Mouse (Mus musculus) lung, embryonic 14.5 days (tissue): ENCODE data around the gene Nup210. TPM values are rescaled to one million over a fixed set of nuclear protein-coding genes. Genes with fewer than 3 reads are reported as not detected.
A peak's percentile ranks its signal among the peaks of the same experiment; 100 is the strongest.
"Not testable (repeated sequence)": the region's sequence is repeated elsewhere in the genome, so short reads cannot be mapped to it uniquely, and the experiment has no call there.

ENCODE experiments used
- ATAC-seq: fragments of 200-750 bp; cut with Nextera tagmentation; 2 replicates; pipeline ENCODE4 v1.8.0; 2017; ENCODE audit warnings: mild to moderate bottlenecking, moderate TSS enrichment, moderate library complexity; ENCODE audit not compliant: insufficient read depth
- DNase-seq: peaks from one replicate; pipeline ENCODE4 v3.0.0-alpha.2; 2015
- H3K27ac ChIP-seq: fragments of 300-500 bp; sonication (generic); 2 replicates; pipeline ENCODE4 v1.5.1; 2014; ENCODE audit warnings: low read depth, mild to moderate bottlenecking, moderate library complexity
- H3K27me3 ChIP-seq: fragments of 300-500 bp; sonication (generic); 2 replicates; pipeline ENCODE4 v1.6.1; 2014; ENCODE audit warnings: low read length, control low read depth; ENCODE audit not compliant: insufficient read depth
- H3K36me3 ChIP-seq: fragments of 300-500 bp; sonication (generic); 2 replicates; pipeline ENCODE4 v1.6.1; 2014; ENCODE audit warnings: control low read depth; ENCODE audit not compliant: insufficient read depth
- H3K4me1 ChIP-seq: fragments of 300-500 bp; sonication (generic); 2 replicates; pipeline ENCODE4 v1.6.1; 2014; ENCODE audit warnings: antibody characterized with exemption, control low read depth; ENCODE audit not compliant: insufficient read depth
- H3K4me2 ChIP-seq: fragments of 300-500 bp; sonication (generic); 2 replicates; pipeline ENCODE4 v1.6.1; 2014; ENCODE audit warnings: mild to moderate bottlenecking
- H3K4me3 ChIP-seq: fragments of 300-500 bp; sonication (generic); 2 replicates; pipeline ENCODE4 v1.5.1; 2014; ENCODE audit warnings: low read depth, low read length
- H3K9ac ChIP-seq: fragments of 300-500 bp; sonication (generic); 2 replicates; pipeline ENCODE4 v1.6.1; 2014
- H3K9me3 ChIP-seq: fragments of 300-500 bp; sonication (generic); 2 replicates; pipeline ENCODE4 v1.6.1; 2016; ENCODE audit warnings: low read depth, low read length, control low read depth
- CTCF ChIP-seq: IDR thresholded peaks from 2 replicates; pipeline ENCODE4 v1.5.1; 2016; ENCODE audit warnings: antibody characterized with exemption, low read depth
- WGBS: fragments of 180-500 bp; shearing (Covaris S2); extraction: QIAGEN DNeasy Blood & Tissue Kit; methylation state at CpG from one replicate; pipeline ENCODE4 v1.1.7; 2014; 5-methylcytosine and 5-hydroxymethylcytosine counted together
- polyA plus RNA-seq: library from polyadenylated mRNA; unstranded; fragments of >200 nt; fragmentation: Nextera tagmentation; extraction: Ambion mirVana; gene quantifications from 2 replicates; pipeline ENCODE4 v1.2.1, GENCODE M21; 2014

The Nup210 gene
- polyA plus RNA-seq, 1 experiment from 2014 or later: 35.3 TPM

GRCm38 (mm10) chr6:91108301-91108916 is 8.2 kb downstream of the Nup210 start:
- peak; percentile 17 for DNase-seq
- 65% methylated on average over 3 of the region's 3 CpGs for WGBS
- H3K36me3 ChIP-seq: no peaks in the 10 kb centered on the region

GRCm38 (mm10) chr6:91105400-91106129 is 11.1 kb downstream of the Nup210 start:
- H3K27ac ChIP-seq: no peak overlapping the region
- no peak overlapping the region for H3K4me3 ChIP-seq
- no peaks in the 10 kb centered on the region for H3K27me3 ChIP-seq
- WGBS: 89% methylated on average over 2 of the region's 2 CpGs
- H3K4me2 ChIP-seq: no peak overlapping the region
- peaks cover 6% of the 10 kb centered on the region; the same call in 1 of the 2 replicates for H3K4me1 ChIP-seq
- no peak overlapping the region for H3K9ac ChIP-seq
- TF ChIP-seq CTCF: peak; percentile 25; the same call in 1 of the 2 replicates
- H3K9me3 ChIP-seq: no peaks in the 10 kb centered on the region
- no peak for ATAC-seq
- no peaks in the 10 kb centered on the region for H3K36me3 ChIP-seq
- no peak for DNase-seq

More at GRCm38 (mm10) chr6:91108301-91108916, 8.2 kb downstream of the Nup210 start:
- H3K4me1 ChIP-seq: peaks cover 6% of the 10 kb centered on the region; the same call in 1 of the 2 replicates
- H3K27me3 ChIP-seq: no peaks in the 10 kb centered on the region
- no peak overlapping the region for H3K4me2 ChIP-seq
- H3K4me3 ChIP-seq: no peak overlapping the region
- TF ChIP-seq CTCF: no peak
- H3K27ac ChIP-seq: no peak overlapping the region
- H3K9ac ChIP-seq: no peak overlapping the region
- no peaks in the 10 kb centered on the region for H3K9me3 ChIP-seq
- no peak for ATAC-seq

GRCm38 (mm10) chr6:91104765-91105399 is 11.7 kb downstream of the Nup210 start:
- no peaks in the 10 kb centered on the region for H3K9me3 ChIP-seq
- no peaks in the 10 kb centered on the region for H3K36me3 ChIP-seq
- no peaks in the 10 kb centered on the region for H3K27me3 ChIP-seq
- H3K4me2 ChIP-seq: no peak overlapping the region
- no peak for TF ChIP-seq CTCF
- H3K4me3 ChIP-seq: no peak overlapping the region
- 57% methylated on average over 3 of the region's 3 CpGs for WGBS
- DNase-seq (peak; percentile 78), ATAC-seq (peak; percentile 68)
- no peak overlapping the region for H3K27ac ChIP-seq
- H3K4me1 ChIP-seq: peaks cover 6% of the 10 kb centered on the region; the same call in 1 of the 2 replicates
- no peak overlapping the region for H3K9ac ChIP-seq

GRCm38 (mm10) chr6:91103421-91103820 is 13.2 kb downstream of the Nup210 start:
- H3K27me3 ChIP-seq, H3K4me1 ChIP-seq, DNase-seq, ATAC-seq, H3K4me2 ChIP-seq, H3K9me3 ChIP-seq, H3K9ac ChIP-seq, H3K36me3 ChIP-seq, H3K4me3 ChIP-seq, H3K27ac ChIP-seq: not testable (repeated sequence)
- WGBS: 82% methylated on average over 1 of the region's 1 CpGs

GRCm38 (mm10) chr6:91100621-91101020 is 16.0 kb downstream of the Nup210 start:
- no peak overlapping the region for H3K4me2 ChIP-seq
- H3K27me3 ChIP-seq: no peaks in the 10 kb centered on the region
- H3K4me1 ChIP-seq: peaks cover 4% of the 10 kb centered on the region; the same call in 1 of the 2 replicates
- no peak overlapping the region for H3K4me3 ChIP-seq
- no peaks in the 10 kb centered on the region for H3K9me3 ChIP-seq
- 69% methylated on average over 5 of the region's 5 CpGs for WGBS
- no peak overlapping the region for H3K27ac ChIP-seq
- DNase-seq (peak; percentile 16), ATAC-seq (no peak)
- no peak overlapping the region for H3K9ac ChIP-seq
- H3K36me3 ChIP-seq: peaks cover 8% of the 10 kb centered on the region; the same call in 1 of the 2 replicates
- TF ChIP-seq CTCF: no peak

- H3K4me3 ChIP-seq: no peak overlapping the region
- no peaks in the 10 kb centered on the region for H3K27me3 ChIP-seq
- TF ChIP-seq CTCF: no peak
- H3K36me3 ChIP-seq: peaks cover 8% of the 10 kb centered on the region; the same call in 1 of the 2 replicates
- H3K4me1 ChIP-seq: no peaks in the 10 kb centered on the region
- ATAC-seq: no peak
- no peak overlapping the region for H3K27ac ChIP-seq
- DNase-seq: no peak
- H3K9ac ChIP-seq: no peak overlapping the region
- H3K9me3 ChIP-seq: no peaks in the 10 kb centered on the region
- H3K4me2 ChIP-seq: no peak overlapping the region
- WGBS: 94% methylated on average over 3 of the region's 3 CpGs
Observed at GRCm38 (mm10) chr6:91097879-91098278, 18.8 kb downstream of the Nup210 start.

GRCm38 (mm10) chr6:91095072-91095601 is 21.5 kb downstream of the Nup210 start:
- H3K27me3 ChIP-seq: no peaks in the 10 kb centered on the region
- no peak overlapping the region for H3K4me2 ChIP-seq
- no peak for TF ChIP-seq CTCF
- H3K4me1 ChIP-seq: no peaks in the 10 kb centered on the region
- no peak overlapping the region for H3K27ac ChIP-seq
- ATAC-seq (no peak), DNase-seq (no peak)
- WGBS: 76% methylated on average over 2 of the region's 2 CpGs
- H3K9me3 ChIP-seq: no peaks in the 10 kb centered on the region
- no peak overlapping the region for H3K4me3 ChIP-seq
- no peak overlapping the region for H3K9ac ChIP-seq
- peaks cover 8% of the 10 kb centered on the region; the same call in 1 of the 2 replicates for H3K36me3 ChIP-seq
